Comparison of ENCODE assay signal across 21 mouse cellular contexts in the genomic region with DNA sequence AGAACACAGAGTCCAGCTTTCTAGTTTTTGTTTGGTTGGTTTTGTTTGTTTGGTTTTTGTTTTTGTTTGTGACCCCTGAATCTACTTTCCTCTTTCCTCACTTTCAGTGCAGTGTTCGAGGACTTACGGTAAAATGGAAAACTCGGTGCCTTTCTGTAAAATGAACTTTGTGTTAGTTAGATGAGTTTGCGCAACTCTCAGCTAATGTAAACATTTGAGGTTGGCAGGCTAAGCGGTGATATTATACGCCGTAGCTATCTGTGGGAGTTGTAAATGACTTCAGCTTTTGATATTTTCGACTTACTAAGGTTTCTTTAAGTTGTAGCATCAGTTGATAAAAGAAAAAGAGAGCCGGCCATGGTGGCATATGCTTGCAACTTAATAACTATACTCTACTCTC. TPM values are rescaled to one million over a fixed set of nuclear protein-coding genes. Genes with fewer than 3 reads are reported as not detected.
DNase-seq lines count a peak whose midpoint lies in the region; ATAC-seq and TF ChIP-seq lines count a peak whose summit lies in the region.
"Had no signal": no experiment of that assay in that cellular context is flagged by ENCODE, and none has a peak within 500 bp of the region (broad histone marks: within the 10 kb centered on the region; RNA-seq: fewer than 3 reads in every experiment).

No protein-coding gene starts in this region.

- H3K4me1 ChIP-seq in liver, adult 2 months (ENCODE audit: control insufficient read depth, insufficient read depth, low read length) = peaks cover 15% of the 10 kb centered on the region
- H3K4me1 ChIP-seq in liver, embryonic 11.5 days (replicated peaks; ENCODE audit: control insufficient read depth, insufficient read depth, low read length) = no peaks in the 10 kb centered on the region
- H3K4me1 ChIP-seq: embryonic facial prominence, embryonic 12.5 days; hindbrain, embryonic 15.5 days; limb, embryonic 15.5 days; megakaryocyte, embryonic 14.5 days had no signal

- H3K4me3 ChIP-seq in liver, adult 2 months (ENCODE audit: insufficient read depth, low read depth, low read length) = no peak overlapping the region
- no peak overlapping the region for H3K4me3 ChIP-seq in liver, embryonic 11.5 days (ENCODE audit: low read depth, low read length)
- H3K4me3 ChIP-seq: embryonic facial prominence, embryonic 12.5 days; heart, embryonic 12.5 days; hindbrain, embryonic 15.5 days; layer of hippocampus, adult 2 months; limb, embryonic 15.5 days; megakaryocyte, embryonic 14.5 days had no signal

- no peaks in the 10 kb centered on the region for H3K9me3 ChIP-seq in liver, embryonic 11.5 days (ENCODE audit: control insufficient read depth, low read length)
- H3K9me3 ChIP-seq: embryonic facial prominence, embryonic 12.5 days; heart, embryonic 12.5 days; hindbrain, embryonic 15.5 days; limb, embryonic 15.5 days; megakaryocyte, embryonic 14.5 days had no signal

- H3K9ac ChIP-seq in liver, adult 2 months (ENCODE audit: low read depth, low read length) = no peak overlapping the region; the same call in 1 of the 2 replicates
- H3K9ac ChIP-seq in liver, embryonic 11.5 days (ENCODE audit: low read depth, low read length) = no peak overlapping the region
- H3K9ac ChIP-seq: embryonic facial prominence, embryonic 12.5 days; heart, embryonic 12.5 days; hindbrain, embryonic 15.5 days; limb, embryonic 15.5 days had no signal

- H3K4me2 ChIP-seq in liver, embryonic 11.5 days = no peak overlapping the region
- H3K4me2 ChIP-seq: embryonic facial prominence, embryonic 12.5 days; heart, embryonic 12.5 days; hindbrain, embryonic 15.5 days; limb, embryonic 15.5 days had no signal

- no peak for ATAC-seq in liver, embryonic 11.5 days (replicated peaks; ENCODE audit: low FRiP score)

- no peaks in the 10 kb centered on the region for H3K36me3 ChIP-seq in liver, adult 2 months (ENCODE audit: control insufficient read depth, insufficient read depth, low read length)
- no peaks in the 10 kb centered on the region for H3K36me3 ChIP-seq in liver, embryonic 11.5 days (ENCODE audit: control insufficient read depth, insufficient read depth, low read length)
- H3K36me3 ChIP-seq: embryonic facial prominence, embryonic 12.5 days; heart, embryonic 12.5 days; hindbrain, embryonic 15.5 days; limb, embryonic 15.5 days had no signal

- H3K27me3 ChIP-seq in liver, adult 2 months (ENCODE audit: control insufficient read depth, insufficient read depth, low read length) = no peaks in the 10 kb centered on the region
- no peaks in the 10 kb centered on the region for H3K27me3 ChIP-seq in liver, embryonic 11.5 days (replicated peaks; ENCODE audit: control insufficient read depth, insufficient read depth, low read length)
- H3K27me3 ChIP-seq: embryonic facial prominence, embryonic 12.5 days; heart, embryonic 12.5 days; hindbrain, embryonic 15.5 days; limb, embryonic 15.5 days; megakaryocyte, embryonic 14.5 days had no signal

- WGBS in liver, adult 2 months = 15% methylated on average over 9 of the region's 9 CpGs
- WGBS in liver, embryonic 11.5 days = 72% methylated on average over 9 of the region's 9 CpGs

- no peaks in the 10 kb centered on the region for H3K79me2 ChIP-seq in liver, adult 2 months (ENCODE audit: control insufficient read depth, insufficient read depth, low read length)

- TF ChIP-seq CTCF in liver, adult 2 months (IDR thresholded peaks at IDR 0.05; ENCODE audit: low read depth, low read length) = no peak

- H3K27ac ChIP-seq in liver, adult 2 months (replicated peaks; ENCODE audit: insufficient read depth, low read depth, low read length) = peak overlapping the region; percentile 79
- no peak overlapping the region for H3K27ac ChIP-seq in liver, embryonic 11.5 days (ENCODE audit: low read depth, low read length)
- H3K27ac ChIP-seq: embryonic facial prominence, embryonic 12.5 days; hindbrain, embryonic 15.5 days; kidney, postnatal 0 days; layer of hippocampus, adult 2 months; limb, embryonic 15.5 days had no signal

- peak; percentile 95 for DNase-seq in liver, adult 2 months (ENCODE audit: extremely low read depth, low read depth, low spot score)
- DNase-seq in liver, embryonic 11.5 days (ENCODE audit: low spot score) = no peak
- DNase-seq in urinary bladder, postnatal 14 days (ENCODE audit: low spot score) = peak; percentile 16
- DNase-seq in urinary bladder, postnatal 10 days (ENCODE audit: low spot score) = no peak
- DNase-seq in lung, postnatal 25 days (ENCODE audit: low spot score) = peak; percentile 35
- peak; percentile 37 for DNase-seq in yolk sac, embryonic 10.5 days (ENCODE audit: low spot score)
- DNase-seq in layer of hippocampus, adult 18-20 months (ENCODE audit: low spot score in 2 of 2) = no peak
- no peak for DNase-seq in adrenal gland, adult (ENCODE audit: inconsistent age in 2 of 2, low spot score in 1 of 2)
- DNase-seq: right cerebral cortex, postnatal 25 days had no signal

- no peak for TF ChIP-seq POLR2A in liver, adult 2 months (IDR thresholded peaks at IDR 0.05; ENCODE audit: extremely low read depth, insufficient read depth, low read length)

RNA-seq across cellular contexts. Expression of a gene that starts 37.0 kb away (rescaled TPM):
- 1.6 and 3.9 TPM in 2 replicates for total RNA-seq in liver, adult 2 months (2014; rRNA removed)
- 5.1 and 10.2 TPM in 2 replicates for polyA plus RNA-seq in liver, adult 2 months (2012; rRNA removed)
- polyA plus RNA-seq in liver, embryonic 11.5 days (2014; fragmentation: Nextera tagmentation; extraction: Ambion mirVana) = 0.05 and 0.08 TPM in 2 replicates
- total RNA-seq in layer of hippocampus, adult 18-20 months (2021) = 1 to 10 TPM; 2.0 to 2.6 TPM
- total RNA-seq: common myeloid progenitor, adult 5-6 weeks; gastrocnemius, postnatal 4 days had no signal

RNA-seq across cellular contexts. Expression of a gene that starts 40.2 kb away (rescaled TPM):
- total RNA-seq in liver, adult 2 months (2014; rRNA removed) = 0.46 and 0.60 TPM in 2 replicates
- polyA plus RNA-seq in liver, adult 2 months (2012; rRNA removed) = 0.21 and 0.25 TPM in 2 replicates
- not detected in 2 replicates for polyA plus RNA-seq in liver, embryonic 11.5 days (2014; fragmentation: Nextera tagmentation; extraction: Ambion mirVana)
- under 1 TPM; 0.48 to 0.92 TPM for total RNA-seq in layer of hippocampus, adult 18-20 months (2021)
- total RNA-seq: adrenal gland, adult 8-10 months; common myeloid progenitor, adult 5-6 weeks; gastrocnemius, postnatal 4 days had no signal
- polyA plus RNA-seq: embryonic facial prominence, embryonic 12.5 days; forebrain, embryonic 16.5 days; heart, embryonic 12.5 days; hindbrain, embryonic 15.5 days; kidney, postnatal 0 days; limb, embryonic 15.5 days; midbrain, embryonic 14.5 days had no signal

Comparison
In these comparisons a context has a peak if more than half of its experiments do, and no peak if none do; other contexts are left out.
1. DNase-seq: peak in liver, adult 2 months (single experiment), urinary bladder, postnatal 14 days (single experiment), lung, postnatal 25 days (single experiment) and yolk sac, embryonic 10.5 days (single experiment); none in liver, embryonic 11.5 days (single experiment), urinary bladder, postnatal 10 days (single experiment), layer of hippocampus, adult 18-20 months (0 of 2) and adrenal gland, adult (0 of 2).